Mouse (Mus musculus): Measurements from ENCODE around the gene Pnmal1. TPM values are rescaled to one million over a fixed set of nuclear protein-coding genes. Genes with fewer than 3 reads are reported as not detected.
"Not testable (repeated sequence)": the region's sequence is repeated elsewhere in the genome, so short reads cannot be mapped to it uniquely, and the experiment has no call there.

Gene Pnmal1
- total RNA-seq, 2 experiments from 2014 or later = not detected

- peak; percentile 72 for ATAC-seq (ENCODE audit: poor library complexity, severe bottlenecking)
Observed at GRCm38 (mm10) chr7:16949908-16950841, 9.3 kb upstream of the Pnmal1 start.

GRCm38 (mm10) chr7:16950861-16951635 is 8.4 kb upstream of the Pnmal1 start:
- peak; percentile 97 for ATAC-seq (ENCODE audit: poor library complexity, severe bottlenecking)

- ATAC-seq (ENCODE audit: poor library complexity, severe bottlenecking) = not testable (repeated sequence)
Observed at GRCm38 (mm10) chr7:16953776-16954175, 5.7 kb upstream of the Pnmal1 start.

- no peak for ATAC-seq (ENCODE audit: poor library complexity, severe bottlenecking)
Observed at GRCm38 (mm10) chr7:16955712-16956111, 3.8 kb upstream of the Pnmal1 start.

- no peak for ATAC-seq (ENCODE audit: poor library complexity, severe bottlenecking)
Observed at GRCm38 (mm10) chr7:16956410-16957265, 2.8 kb upstream of the Pnmal1 start.

DNA sequence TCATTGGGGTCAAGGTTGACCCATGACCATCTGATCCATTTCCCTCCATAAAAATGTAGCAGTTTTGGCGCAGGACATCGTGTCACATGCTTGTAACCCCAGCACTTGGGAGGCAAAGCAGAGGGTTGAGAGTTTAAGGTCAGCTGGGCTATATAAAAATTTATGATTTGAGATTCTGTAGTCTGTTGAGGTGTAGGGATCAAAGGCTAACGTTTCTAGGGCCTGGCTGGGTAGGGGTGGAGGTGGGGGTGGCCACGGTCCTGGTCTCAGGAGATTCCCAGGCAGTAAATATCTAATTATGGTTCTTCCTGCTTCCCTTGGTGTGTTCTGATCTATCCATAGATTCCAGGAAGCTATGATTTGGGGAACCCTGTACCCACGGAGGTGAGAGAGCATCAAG is 2.2 kb downstream of the Pnmal1 start:
- no peak for ATAC-seq (ENCODE audit: poor library complexity, severe bottlenecking)

- no peak for ATAC-seq (ENCODE audit: poor library complexity, severe bottlenecking)
Observed at GRCm38 (mm10) chr7:16968414-16968813, 8.9 kb downstream of the Pnmal1 start.

GRCm38 (mm10) chr7:16971160-16971559 is 11.7 kb downstream of the Pnmal1 start:
- no peak for ATAC-seq (ENCODE audit: poor library complexity, severe bottlenecking)

DNA sequence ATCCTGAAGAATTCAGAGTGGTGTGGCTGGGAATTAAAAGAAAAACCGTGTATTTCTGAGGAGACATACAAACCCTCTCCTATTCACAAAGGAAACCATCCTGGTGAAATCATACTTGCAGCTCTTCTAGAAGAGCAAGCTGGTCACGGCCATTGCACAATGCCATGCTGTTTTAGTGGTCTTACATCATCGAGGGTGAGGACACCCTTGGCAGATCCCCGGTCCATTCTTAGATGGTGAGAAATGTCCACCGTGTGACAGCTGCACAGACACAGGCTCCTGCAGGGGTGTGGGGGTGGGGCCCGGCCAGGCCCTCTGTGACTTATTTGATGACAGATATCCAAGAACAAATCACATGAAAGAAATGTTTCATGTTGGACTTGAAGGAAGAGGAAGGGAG is 14.5 kb downstream of the Pnmal1 start:
- ATAC-seq (ENCODE audit: poor library complexity, severe bottlenecking) = peak; percentile 98

GRCm38 (mm10) chr7:16976298-16976697 is 16.8 kb downstream of the Pnmal1 start:
- ATAC-seq (ENCODE audit: poor library complexity, severe bottlenecking) = no peak

DNA sequence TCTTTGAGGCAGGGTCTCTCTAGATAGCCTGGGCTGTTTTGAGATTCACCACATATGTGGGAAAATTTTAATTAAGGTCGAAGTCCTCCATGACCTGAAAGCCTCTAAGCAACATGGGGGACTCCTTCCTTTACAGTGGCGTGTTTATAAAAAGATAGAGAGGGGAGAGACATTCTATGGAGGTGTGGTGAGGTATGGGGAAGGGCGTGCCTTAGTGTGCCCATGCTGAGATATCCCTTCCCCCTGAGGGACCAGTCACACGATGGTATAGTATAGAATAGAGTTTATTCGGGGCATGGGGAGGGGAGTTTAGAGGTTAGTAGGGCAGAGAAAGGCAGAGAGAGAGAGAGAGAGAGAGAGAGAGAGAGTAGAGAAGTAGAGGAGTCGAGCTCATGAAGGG is 18.7 kb downstream of the Pnmal1 start:
- ATAC-seq (ENCODE audit: poor library complexity, severe bottlenecking) = no peak

GRCm38 (mm10) chr7:16978593-16978992 is 19.1 kb downstream of the Pnmal1 start:
- ATAC-seq (ENCODE audit: poor library complexity, severe bottlenecking) = no peak

DNA sequence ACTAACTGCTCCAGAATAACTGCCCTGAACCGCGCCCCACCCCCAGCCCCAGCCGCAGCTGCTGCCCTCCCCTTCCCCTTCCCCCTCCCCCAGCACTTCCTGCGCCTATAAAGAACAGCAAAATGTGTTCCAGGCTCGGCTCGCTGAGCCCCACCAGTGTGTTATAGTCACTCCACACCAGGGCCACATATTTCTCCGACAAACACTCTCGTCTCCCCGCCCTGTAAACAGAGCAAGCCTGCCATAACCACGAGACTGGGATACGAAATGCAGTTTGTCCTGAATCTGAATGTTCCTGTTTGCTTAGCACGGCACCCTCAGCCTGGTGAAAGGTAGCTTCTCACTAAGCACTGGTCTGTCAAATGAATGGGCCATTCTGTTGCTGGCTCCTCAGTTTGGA is 20.9 kb downstream of the Pnmal1 start:
- peak; percentile 51 for ATAC-seq (ENCODE audit: poor library complexity, severe bottlenecking)

- peak; percentile 80 for ATAC-seq (ENCODE audit: poor library complexity, severe bottlenecking)
Observed at GRCm38 (mm10) chr7:16982859-16983568, 23.5 kb downstream of the Pnmal1 start, which contains the start of gene Gm42372. TSS of gene Gm42372 (plus strand) at chr7:16983086.

GRCm38 (mm10) chr7:16987541-16988149 is 28.2 kb downstream of the Pnmal1 start:
- no peak for ATAC-seq (ENCODE audit: poor library complexity, severe bottlenecking)

GRCm38 (mm10) chr7:16988405-16988804 is 28.9 kb downstream of the Pnmal1 start:
- no peak for ATAC-seq (ENCODE audit: poor library complexity, severe bottlenecking)

DNA sequence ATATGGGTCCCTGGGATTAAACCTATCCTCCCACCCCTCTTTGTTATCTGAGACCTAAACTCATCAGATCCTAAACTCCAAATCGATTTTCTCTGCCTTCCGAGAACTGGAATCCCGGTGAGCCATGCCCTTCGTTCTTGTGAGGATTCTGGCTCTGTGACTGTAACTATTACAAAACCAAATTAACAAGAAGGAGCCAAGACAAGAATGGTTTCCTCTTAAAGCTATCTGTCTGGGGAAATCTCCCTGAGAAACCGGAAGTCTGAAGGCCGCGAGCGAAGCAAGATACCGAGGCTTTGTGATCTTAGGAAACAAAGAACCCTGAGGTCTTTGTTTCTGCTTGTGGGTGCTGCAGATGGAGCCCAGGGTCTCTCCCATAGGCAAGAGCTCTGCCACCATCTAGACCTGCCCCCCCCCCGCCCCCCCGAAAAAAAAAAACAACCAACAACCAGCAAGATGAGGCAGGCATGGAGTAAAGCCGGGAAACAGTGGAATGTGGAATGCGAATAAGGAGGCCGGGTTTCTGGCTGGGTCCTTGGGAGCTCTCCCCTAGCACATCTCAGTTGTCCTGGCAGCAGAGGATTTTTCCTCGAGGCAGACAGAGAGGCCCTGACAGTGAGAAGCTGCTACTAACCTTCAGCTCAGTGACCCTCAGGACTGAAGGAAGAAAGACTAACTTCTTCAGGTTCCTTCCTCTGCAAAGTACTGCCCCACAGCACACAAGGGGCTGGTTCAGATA is 30.7 kb downstream of the Pnmal1 start:
- ATAC-seq (ENCODE audit: poor library complexity, severe bottlenecking) = peak; percentile 73

DNA sequence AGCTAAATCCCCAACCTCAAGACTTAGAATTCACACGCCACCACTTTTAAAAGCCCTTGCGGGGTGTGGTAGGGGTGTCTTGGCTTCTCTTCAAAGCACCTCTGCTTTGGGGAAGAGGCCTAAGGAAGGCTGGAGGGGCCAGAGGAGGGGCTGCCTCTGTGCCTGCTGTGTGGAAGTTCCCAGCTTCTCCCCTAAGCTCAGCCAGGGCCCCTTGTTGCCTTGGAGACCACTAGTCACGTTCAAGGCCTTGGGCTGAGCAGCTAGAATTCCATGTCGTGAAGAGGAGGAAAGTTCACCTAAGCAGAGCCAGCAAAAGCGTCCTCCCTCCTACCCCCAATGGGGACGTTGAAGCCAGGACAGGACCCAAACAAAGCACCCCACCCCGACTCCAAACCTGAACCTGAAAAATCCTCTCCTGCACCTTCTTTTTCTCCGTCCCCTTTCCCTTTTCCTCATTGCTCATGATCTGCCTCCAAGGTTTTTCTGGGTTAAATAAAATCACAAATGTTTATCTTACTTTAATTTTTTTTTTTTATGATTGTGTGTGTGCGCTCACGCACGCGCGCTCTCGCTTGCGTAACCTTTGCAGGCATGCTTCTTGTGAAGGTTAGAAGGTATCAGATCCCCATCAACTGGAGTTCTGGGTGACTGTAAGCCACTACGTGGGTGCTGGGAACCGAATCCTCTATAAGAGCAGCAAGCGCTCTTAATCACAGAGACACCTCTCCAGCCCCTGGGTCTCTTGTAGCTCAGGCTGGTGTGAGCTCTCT is 32.4 kb downstream of the Pnmal1 start:
- ATAC-seq (ENCODE audit: poor library complexity, severe bottlenecking) = no peak
